Mouse (Mus musculus): ENCODE results near the gene Pik3c2b. TPM values are rescaled to one million over a fixed set of nuclear protein-coding genes. Genes with fewer than 3 reads are reported as not detected.

Pik3c2b gene
- total RNA-seq, 2 experiments from 2014 or later, result 12.2 to 21.6 TPM

GRCm38 (mm10) chr1:133127328-133127727 lies 81.9 kb downstream of the Pik3c2b start:
- intact Hi-C loops (cut with DNase I; ENCODE audit: low total_unique reads), result no loop called here
- DNase-seq, result no peak

- intact Hi-C loops (cut with DNase I; ENCODE audit: low total_unique reads), result no loop called here
- DNase-seq, result no peak
These were observed 84.2 kb downstream of the Pik3c2b start for GRCm38 (mm10) chr1:133129471-133130221.

- intact Hi-C loops (cut with DNase I; ENCODE audit: low total_unique reads), result no loop called here
- DNase-seq, result peak; percentile 100
These were observed 85.4 kb downstream of the Pik3c2b start, which contains the start of gene Ppp1r15b for GRCm38 (mm10) chr1:133130638-133131560. Gene Ppp1r15b, plus strand, starts transcription at chr1:133131143.

GRCm38 (mm10) chr1:133131561-133131905 lies 86.1 kb downstream of the Pik3c2b start:
- DNase-seq, result no peak
- intact Hi-C loops (cut with DNase I; ENCODE audit: low total_unique reads), result no loop called here

- DNase-seq, result peak; percentile 23
- intact Hi-C loops (cut with DNase I; ENCODE audit: low total_unique reads), result no loop called here
These were observed 86.5 kb downstream of the Pik3c2b start for GRCm38 (mm10) chr1:133131936-133132335.

- no peak for DNase-seq
- intact Hi-C loops (cut with DNase I; ENCODE audit: low total_unique reads), result no loop called here
These were observed 87.2 kb downstream of the Pik3c2b start for GRCm38 (mm10) chr1:133132388-133133326.

- DNase-seq, result no peak
These were observed 88.0 kb downstream of the Pik3c2b start for GRCm38 (mm10) chr1:133133425-133133824.

GRCm38 (mm10) chr1:133134071-133134470 lies 88.6 kb downstream of the Pik3c2b start:
- intact Hi-C loops (cut with DNase I; ENCODE audit: low total_unique reads), result no loop called here
- no peak for DNase-seq

More at GRCm38 (mm10) chr1:133133425-133133824, 88.0 kb downstream of the Pik3c2b start:
- intact Hi-C loops (cut with DNase I; ENCODE audit: low total_unique reads), result no loop called here

GRCm38 (mm10) chr1:133134881-133135280 lies 89.4 kb downstream of the Pik3c2b start:
- intact Hi-C loops (cut with DNase I; ENCODE audit: low total_unique reads), result no loop called here
- DNase-seq, result peak; percentile 15

GRCm38 (mm10) chr1:133135808-133136207 lies 90.3 kb downstream of the Pik3c2b start:
- intact Hi-C loops (cut with DNase I; ENCODE audit: low total_unique reads), result no loop called here
- DNase-seq, result no peak

GRCm38 (mm10) chr1:133138401-133138800 lies 92.9 kb downstream of the Pik3c2b start:
- intact Hi-C loops (cut with DNase I; ENCODE audit: low total_unique reads), result no loop called here

GRCm38 (mm10) chr1:133146014-133147009 lies 100.8 kb downstream of the Pik3c2b start:
- intact Hi-C loops (cut with DNase I; ENCODE audit: low total_unique reads), result no loop called here
- peak; percentile 48 for DNase-seq

More at GRCm38 (mm10) chr1:133138401-133138800, 92.9 kb downstream of the Pik3c2b start:
- DNase-seq, result no peak

- intact Hi-C loops (cut with DNase I; ENCODE audit: low total_unique reads), result no loop called here
These were observed 101.9 kb downstream of the Pik3c2b start for GRCm38 (mm10) chr1:133147324-133147723.

GRCm38 (mm10) chr1:133148122-133148521 lies 102.7 kb downstream of the Pik3c2b start:
- intact Hi-C loops (cut with DNase I; ENCODE audit: low total_unique reads), result no loop called here
- DNase-seq, result no peak

More at GRCm38 (mm10) chr1:133147324-133147723, 101.9 kb downstream of the Pik3c2b start:
- DNase-seq, result no peak

GRCm38 (mm10) chr1:133150556-133150955 lies 105.1 kb downstream of the Pik3c2b start:
- intact Hi-C loops (cut with DNase I; ENCODE audit: low total_unique reads), result no loop called here
- no peak for DNase-seq

- intact Hi-C loops (cut with DNase I; ENCODE audit: low total_unique reads), result no loop called here
- no peak for DNase-seq
These were observed 106.7 kb downstream of the Pik3c2b start for GRCm38 (mm10) chr1:133152213-133152612.

GRCm38 (mm10) chr1:133155270-133155669 lies 109.8 kb downstream of the Pik3c2b start:
- DNase-seq, result no peak
- intact Hi-C loops (cut with DNase I; ENCODE audit: low total_unique reads), result no loop called here

Measured in gastrocnemius, postnatal 14 days (tissue).